Mouse (Mus musculus): ENCODE measurements around the gene Hpse.

Gene Hpse

GRCm38 (mm10) chr5:100642316-100642715 is 77.2 kb downstream of the Hpse start:
- no peak for DNase-seq (ENCODE audit: low spot score in 2 of 2)

- DNase-seq (ENCODE audit: low spot score in 2 of 2), result no peak
These were observed 81.0 kb downstream of the Hpse start for GRCm38 (mm10) chr5:100638483-100638882.

- no peak for DNase-seq (ENCODE audit: low spot score in 2 of 2)
These were observed 82.5 kb downstream of the Hpse start for GRCm38 (mm10) chr5:100636794-100637544.

GRCm38 (mm10) chr5:100635908-100636307 is 83.6 kb downstream of the Hpse start:
- no peak for DNase-seq (ENCODE audit: low spot score in 2 of 2)

DNA sequence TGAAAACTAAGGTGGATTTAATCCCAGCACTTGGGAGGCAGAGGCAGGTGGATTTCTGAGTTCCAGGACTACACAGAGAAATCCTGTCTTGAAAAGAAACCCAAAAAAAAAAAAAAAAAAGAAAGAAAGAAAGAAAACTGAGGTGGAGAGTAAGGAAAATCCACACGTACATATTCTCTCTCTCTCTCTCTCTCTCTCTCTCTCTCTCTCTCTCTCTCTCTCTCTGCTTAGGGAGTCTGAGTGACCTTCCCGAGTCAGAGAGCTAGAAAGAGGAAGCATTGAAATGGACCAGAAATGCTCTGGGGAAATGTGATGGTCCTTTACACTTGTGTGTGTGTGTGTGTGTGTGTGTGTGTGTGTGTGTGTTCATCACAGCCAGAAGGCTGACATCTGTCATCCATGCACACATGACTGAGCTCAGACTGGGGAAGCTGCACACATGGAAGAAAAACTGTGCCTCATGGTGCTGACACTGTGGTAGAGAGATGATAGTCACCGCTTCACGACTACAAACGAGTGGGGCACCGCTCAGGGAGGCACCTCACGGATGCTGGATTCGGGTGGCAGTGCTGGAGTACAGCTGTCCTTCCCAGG is 84.5 kb downstream of the Hpse start:
- DNase-seq (ENCODE audit: low spot score in 2 of 2), result no peak

- DNase-seq (ENCODE audit: low spot score in 2 of 2), result no peak
These were observed 86.9 kb downstream of the Hpse start for GRCm38 (mm10) chr5:100632540-100633129.
